Mouse (Mus musculus) testis, adult 2 months (tissue): ENCODE data around the gene Ctnna2.

Source experiments
- CTCF ChIP-seq: fragments of 200-500 bp; IDR thresholded peaks from 2 replicates; pipeline ENCODE4 v1.5.1; 2012; ENCODE audit warnings: low read depth, mild to moderate bottlenecking, inconsistent platforms, low read length, moderate library complexity; ENCODE audit not compliant: control insufficient read depth, insufficient read depth, insufficient replicate concordance
- POLR2A ChIP-seq: fragments of 200-500 bp; IDR thresholded peaks from 2 replicates; pipeline ENCODE4 v1.6.1; 2012; ENCODE audit warnings: low read depth, mild to moderate bottlenecking, inconsistent platforms, low read length, moderate library complexity; ENCODE audit not compliant: control insufficient read depth

DNA sequence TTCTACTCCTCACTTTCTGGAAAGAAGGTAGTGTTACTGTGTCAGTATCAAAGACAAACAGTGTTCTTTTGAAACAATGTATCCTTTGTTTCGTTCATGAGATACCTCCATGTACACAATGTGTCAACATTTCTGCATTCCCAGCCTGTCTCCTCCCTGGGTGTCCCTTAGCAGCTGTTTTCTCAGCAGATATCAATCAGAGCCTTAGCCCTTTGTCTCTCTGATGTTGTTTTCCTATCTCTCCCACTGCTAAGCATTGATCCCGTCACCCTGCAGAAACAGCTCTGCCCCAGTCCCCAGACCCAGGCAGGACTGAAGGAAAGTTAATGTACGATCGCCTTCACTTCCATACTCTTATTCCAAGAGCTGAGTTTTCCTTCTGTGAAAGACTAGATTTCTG lies 9.7 kb downstream of the Ctnna2 start:
- TF ChIP-seq POLR2A (no peak), CTCF (no peak)
